Mouse (Mus musculus): ENCODE results near the gene Rmdn2.

DNA sequence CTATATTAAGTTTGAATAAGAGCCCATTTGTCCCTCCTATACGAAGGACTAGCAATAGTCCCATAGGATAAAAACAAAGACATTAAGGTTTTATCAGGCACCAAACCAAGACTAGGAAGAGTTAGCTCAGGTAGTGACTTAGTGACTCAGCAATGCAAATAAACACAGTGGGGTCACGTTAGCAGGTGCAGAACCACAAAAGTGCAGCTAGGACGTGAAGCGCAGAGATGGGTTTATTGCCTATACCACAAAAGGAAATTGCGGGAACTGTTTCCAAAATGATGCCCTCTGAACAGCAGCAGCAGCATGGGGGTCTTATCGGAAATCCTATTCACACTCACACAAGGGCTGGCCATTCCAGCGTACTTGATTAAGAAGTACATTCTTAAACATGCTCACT, 8.2 kb upstream of the Rmdn2 start:
- TF ChIP-seq POLR2A (IDR thresholded peaks at IDR 0.05; ENCODE audit: extremely low read depth, insufficient read depth, low read length), result no peak
- no peak for TF ChIP-seq CTCF (IDR thresholded peaks at IDR 0.05; ENCODE audit: low read depth, low read length)

Data from liver, adult 2 months (tissue).